Mouse (Mus musculus) C2C12 (cell line): ENCODE results near the gene Lars2. TPM values are rescaled to one million over a fixed set of nuclear protein-coding genes. Genes with fewer than 3 reads are reported as not detected.

Experiments used
- H3K27me3 ChIP-seq: one replicate; pipeline ENCODE4 v1.6.1; 2011; ENCODE audit not compliant: control insufficient read depth, insufficient read depth, insufficient read length
- H3K36me3 ChIP-seq: one replicate; pipeline ENCODE4 v1.6.1; 2011; ENCODE audit not compliant: control insufficient read depth, insufficient read depth
- H3K4me3 ChIP-seq: one replicate; pipeline ENCODE4 v1.5.1; 2011; ENCODE audit warnings: mild to moderate bottlenecking, control low read depth; ENCODE audit not compliant: poor library complexity, insufficient read depth, severe bottlenecking
- H3K79me2 ChIP-seq: one replicate; pipeline ENCODE4 v1.6.1; 2011; ENCODE audit not compliant: control insufficient read depth, insufficient read depth
- H3K79me3 ChIP-seq: one replicate; pipeline ENCODE4 v1.6.1; 2011; ENCODE audit warnings: low read depth, control low read depth
- H3ac ChIP-seq: one replicate; pipeline ENCODE3; 2011; ENCODE audit warnings: low read depth; ENCODE audit not compliant: control insufficient read depth, insufficient read length
- CEBPB ChIP-seq: IDR thresholded peaks from one replicate; pipeline ENCODE4 v1.6.1; 2011; ENCODE audit warnings: low read depth, mild to moderate bottlenecking, control low read depth, moderate library complexity
- CTCF ChIP-seq: IDR thresholded peaks from one replicate; pipeline ENCODE4 v1.5.1; 2011; ENCODE audit not compliant: control insufficient read depth, insufficient read depth, insufficient read length
- FOSL1 ChIP-seq: IDR thresholded peaks from one replicate; pipeline ENCODE4 v1.8.0; 2011; ENCODE audit warnings: mild to moderate bottlenecking, low read length; ENCODE audit not compliant: poor library complexity, insufficient read depth, severe bottlenecking
- MAX ChIP-seq: IDR thresholded peaks from one replicate; pipeline ENCODE4 v1.6.1; 2011; ENCODE audit warnings: mild to moderate bottlenecking, control low read depth
- MYOD1 ChIP-seq: IDR thresholded peaks from one replicate; pipeline ENCODE4 v1.6.1; 2011; ENCODE audit warnings: low read depth; ENCODE audit not compliant: control insufficient read depth, insufficient read length
- MYOG ChIP-seq: IDR thresholded peaks from one replicate; pipeline ENCODE4 v1.6.1; 2011; ENCODE audit not compliant: control insufficient read depth, insufficient read length; ENCODE audit errors: extremely low read depth
- USF1 ChIP-seq: IDR thresholded peaks from one replicate; pipeline ENCODE4 v1.6.1; 2011; ENCODE audit warnings: low read depth, mild to moderate bottlenecking, control low read depth, moderate library complexity
- polyA plus RNA-seq: library from polyadenylated mRNA; unstranded; fragments of >200 nt; fragmentation: generic; extraction: Trizol; gene quantifications from one replicate; pipeline ENCODE4 v1.2.1, GENCODE M21; 2012; ENCODE audit warnings: missing spikeins

Lars2 gene
- polyA plus RNA-seq, 1 experiment = 480 TPM

DNA sequence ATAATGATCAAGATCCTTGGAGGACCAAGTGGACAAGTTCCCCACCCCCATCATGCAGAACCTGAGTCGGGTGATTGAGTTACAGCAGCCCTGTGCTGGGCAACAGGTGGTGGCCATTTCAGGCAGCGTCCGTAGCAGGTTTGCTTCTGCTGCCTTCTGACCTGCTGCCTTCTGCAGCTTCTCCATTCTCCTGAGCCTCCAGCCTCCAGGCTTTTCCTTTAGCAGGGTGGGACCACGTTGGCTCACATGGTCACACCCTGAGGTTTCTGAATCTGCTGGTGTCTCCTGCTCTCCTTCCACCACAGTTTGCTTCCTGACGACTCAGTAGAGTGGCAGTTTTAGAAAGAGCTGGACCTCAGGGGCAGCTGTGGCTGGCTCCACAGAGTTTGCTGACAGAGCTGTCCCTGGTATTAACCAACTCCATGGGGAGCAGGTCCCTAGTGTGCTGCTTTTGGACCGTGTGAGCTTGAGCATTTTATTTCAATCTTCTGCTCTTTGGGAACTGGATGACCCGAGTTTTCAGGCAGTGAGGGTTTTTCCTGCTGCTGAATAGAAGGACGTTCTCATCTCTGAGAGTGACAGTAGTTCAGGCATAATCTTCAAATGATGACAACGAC is 123.1 kb downstream of the Lars2 start:
- Histone ChIP-seq H3K4me3 (no peak overlapping the region), H3K36me3 (peaks cover 22% of the 10 kb centered on the region), H3K79me2 (peaks cover 100% of the 10 kb centered on the region), H3K79me3 (peaks cover 86% of the 10 kb centered on the region), H3ac (no peak overlapping the region), H3K27me3 (no peaks in the 10 kb centered on the region)
- TF ChIP-seq MAX = no peak
- TF ChIP-seq CTCF = no peak
- no peak for TF ChIP-seq MYOD1
- no peak for TF ChIP-seq FOSL1
- TF ChIP-seq USF1 = no peak
- no peak for TF ChIP-seq CEBPB
- no peak for TF ChIP-seq MYOG

DNA sequence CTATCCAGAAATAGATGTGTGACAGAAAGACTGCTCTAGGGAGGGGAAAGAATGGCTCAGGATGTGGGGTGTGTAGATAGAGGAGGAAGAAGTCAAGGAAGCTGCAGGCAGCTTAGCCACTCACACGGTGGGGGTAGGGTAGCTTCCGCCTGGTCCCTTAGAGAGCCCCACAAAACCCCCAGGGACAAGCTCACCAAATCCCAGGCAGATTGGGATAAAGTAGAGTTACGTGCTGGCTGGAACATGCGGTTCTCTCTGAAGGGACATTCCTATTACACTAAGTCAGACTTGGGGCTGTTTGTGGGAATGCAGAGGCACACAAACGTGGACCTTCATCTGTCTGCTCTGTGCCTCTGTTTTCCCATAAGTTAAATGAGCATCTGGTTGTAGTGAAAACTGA is 124.2 kb downstream of the Lars2 start:
- no peaks in the 10 kb centered on the region for H3K27me3 ChIP-seq
- peaks cover 86% of the 10 kb centered on the region for H3K79me3 ChIP-seq
- H3K36me3 ChIP-seq = peaks cover 19% of the 10 kb centered on the region
- no peak overlapping the region for H3K4me3 ChIP-seq
- peaks cover 100% of the 10 kb centered on the region for H3K79me2 ChIP-seq
- no peak overlapping the region for H3ac ChIP-seq
- no peak for TF ChIP-seq FOSL1
- TF ChIP-seq USF1 = no peak
- TF ChIP-seq MYOD1 = no peak
- TF ChIP-seq MAX = no peak
- TF ChIP-seq CTCF = no peak

DNA sequence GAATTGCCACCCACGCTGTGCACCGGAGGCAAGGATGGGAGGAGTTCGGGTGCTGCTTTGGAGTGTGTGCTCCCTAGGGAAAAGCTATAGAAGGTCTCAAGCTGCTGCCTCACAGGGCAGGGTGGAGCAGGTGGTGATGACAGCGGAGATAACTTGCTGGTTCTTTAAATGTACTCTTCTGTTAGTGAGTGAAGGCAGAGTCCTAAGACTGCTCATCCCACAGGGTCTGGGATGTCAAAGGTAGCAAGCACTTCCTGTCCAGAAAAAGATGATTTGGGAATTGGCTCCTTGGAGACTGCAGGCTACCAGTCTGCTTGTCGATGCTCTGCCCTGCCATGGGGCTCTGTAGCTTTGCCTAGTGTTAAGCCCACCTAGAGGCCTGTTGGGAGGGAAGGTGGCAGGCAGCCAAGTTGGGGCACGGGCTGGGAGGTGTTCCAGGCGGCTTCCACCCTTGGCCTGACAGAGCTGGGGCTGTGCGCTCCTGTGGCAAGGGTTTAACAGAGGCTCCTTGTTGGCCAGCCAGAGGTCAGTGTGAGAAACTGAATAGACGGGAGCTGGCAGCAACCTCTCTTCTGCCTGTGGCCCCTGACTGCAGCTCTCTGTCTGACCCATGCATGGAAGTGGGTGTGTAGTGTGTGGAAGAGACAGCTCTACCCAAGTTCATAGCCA is 125.3 kb downstream of the Lars2 start:
- H3K27me3 ChIP-seq = no peaks in the 10 kb centered on the region
- H3K79me2 ChIP-seq = peaks cover 100% of the 10 kb centered on the region
- no peak overlapping the region for H3ac ChIP-seq
- no peak overlapping the region for H3K4me3 ChIP-seq
- peaks cover 9% of the 10 kb centered on the region for H3K36me3 ChIP-seq
- TF ChIP-seq FOSL1 (no peak), CEBPB (no peak)
- H3K79me3 ChIP-seq = peaks cover 79% of the 10 kb centered on the region

GRCm38 (mm10) chr9:123496665-123497064 is 129.9 kb downstream of the Lars2 start:
- no peaks in the 10 kb centered on the region for H3K27me3 ChIP-seq
- TF ChIP-seq CEBPB = no peak
- H3ac ChIP-seq = no peak overlapping the region
- H3K36me3 ChIP-seq = peaks cover 10% of the 10 kb centered on the region
- H3K79me3 ChIP-seq = peaks cover 48% of the 10 kb centered on the region
- H3K79me2 ChIP-seq = peaks cover 75% of the 10 kb centered on the region
- H3K4me3 ChIP-seq = no peak overlapping the region

- no peak overlapping the region for H3ac ChIP-seq
- no peak for TF ChIP-seq USF1
- TF ChIP-seq CTCF = no peak
- no peak for TF ChIP-seq FOSL1
- TF ChIP-seq CEBPB = no peak
- no peak for TF ChIP-seq MYOD1
- no peak for TF ChIP-seq MYOG
- TF ChIP-seq MAX = no peak
- no peak overlapping the region for H3K4me3 ChIP-seq
- H3K36me3 ChIP-seq = peaks cover 14% of the 10 kb centered on the region
- peaks cover 36% of the 10 kb centered on the region for H3K79me3 ChIP-seq
- H3K27me3 ChIP-seq = no peaks in the 10 kb centered on the region
- peaks cover 62% of the 10 kb centered on the region for H3K79me2 ChIP-seq
These were observed 131.2 kb downstream of the Lars2 start for GRCm38 (mm10) chr9:123497906-123498305.

DNA sequence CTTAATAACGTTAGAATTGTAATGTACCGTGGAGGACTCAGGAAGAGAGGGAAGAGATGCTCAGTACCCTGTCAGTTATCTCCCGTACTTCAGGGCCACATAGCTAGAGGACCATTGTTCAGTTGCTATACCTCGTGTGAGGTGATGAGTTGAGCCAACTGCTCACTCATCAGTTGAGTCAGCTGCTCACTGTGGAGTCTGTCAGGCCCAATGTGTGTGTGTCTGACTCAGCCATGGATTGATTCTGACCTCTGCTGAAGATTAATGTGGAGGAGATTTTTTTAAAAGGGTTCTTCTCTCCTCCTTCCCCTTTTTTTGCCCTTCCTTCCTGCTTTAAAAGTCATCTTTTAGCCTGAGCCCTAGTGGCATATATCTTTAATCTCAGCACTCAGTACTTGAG is 133.8 kb downstream of the Lars2 start:
- Histone ChIP-seq H3K4me3 (no peak overlapping the region), H3ac (no peak overlapping the region), H3K79me3 (peaks cover 13% of the 10 kb centered on the region), H3K27me3 (no peaks in the 10 kb centered on the region), H3K36me3 (peaks cover 28% of the 10 kb centered on the region), H3K79me2 (peaks cover 49% of the 10 kb centered on the region)
- TF ChIP-seq USF1 (no peak), MYOD1 (peak; percentile 18), FOSL1 (no peak)
